Mouse (Mus musculus) cerebellum, adult 2 months (tissue): ENCODE data around the gene Pomp.

Experiments
- CTCF ChIP-seq: fragments of 200-500 bp; IDR thresholded peaks from 2 replicates; pipeline ENCODE4 v1.5.1; 2011; ENCODE audit warnings: low read depth, mild to moderate bottlenecking, control low read depth, low read length, moderate library complexity, borderline replicate concordance; ENCODE audit not compliant: insufficient read depth
- POLR2A ChIP-seq: fragments of 200-500 bp; IDR thresholded peaks from 2 replicates; pipeline ENCODE4 v1.6.1; 2011; ENCODE audit warnings: low read length, control low read depth, borderline replicate concordance; ENCODE audit not compliant: insufficient read depth

GRCm38 (mm10) chr5:147850194-147850593 lies 10.1 kb upstream of the Pomp start:
- TF ChIP-seq CTCF: no peak
- no peak for TF ChIP-seq POLR2A
